Mouse (Mus musculus): ENCODE results near the gene H2-DMb2. TPM values are rescaled to one million over a fixed set of nuclear protein-coding genes. Genes with fewer than 3 reads are reported as not detected.

The H2-DMb2 gene
- polyA plus RNA-seq, 1 experiment from 2014 or later, result not detected

DNA sequence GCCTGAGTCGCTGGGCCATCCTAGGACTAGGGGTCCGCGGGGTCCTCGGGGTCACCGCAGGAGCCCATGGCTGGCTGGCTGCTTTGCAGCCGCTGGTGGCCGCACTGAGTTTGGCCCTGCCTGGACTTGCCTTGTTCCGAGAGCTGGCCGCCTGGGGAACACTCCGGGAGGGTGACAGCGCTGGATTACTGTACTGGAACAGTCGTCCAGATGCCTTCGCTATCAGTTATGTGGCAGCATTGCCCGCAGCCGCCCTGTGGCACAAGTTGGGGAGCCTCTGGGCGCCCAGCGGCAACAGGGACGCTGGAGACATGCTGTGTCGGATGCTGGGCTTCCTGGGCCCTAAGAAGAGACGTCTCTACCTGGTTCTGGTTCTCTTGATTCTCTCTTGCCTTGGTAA lies 44.9 kb downstream of the H2-DMb2 start:
- H3K4me1 ChIP-seq (replicated peaks; ENCODE audit: control insufficient read depth, insufficient read depth, low read length), result peaks cover 7% of the 10 kb centered on the region
- H3K27ac ChIP-seq (ENCODE audit: low read depth, low read length), result no peak overlapping the region
- ATAC-seq (ENCODE audit: low FRiP score) (peak; percentile 38), DNase-seq (ENCODE audit: low spot score) (no peak)
- peak overlapping the region; percentile 23; the same call in 1 of the 2 replicates for H3K9ac ChIP-seq (ENCODE audit: low read depth, low read length)
- H3K4me2 ChIP-seq (replicated peaks; ENCODE audit: low read depth, low read length), result peak overlapping the region; percentile 78
- no peaks in the 10 kb centered on the region for H3K9me3 ChIP-seq (ENCODE audit: control insufficient read depth, low read length)
- H3K4me3 ChIP-seq (ENCODE audit: low read depth, low read length), result peak overlapping the region; percentile 36
- 5% methylated on average over 20 of the region's 20 CpGs for WGBS
- peaks cover 55% of the 10 kb centered on the region for H3K27me3 ChIP-seq (ENCODE audit: control insufficient read depth, insufficient read depth, low read length)
- no peaks in the 10 kb centered on the region for H3K36me3 ChIP-seq (ENCODE audit: control insufficient read depth, insufficient read depth, low read length)

DNA sequence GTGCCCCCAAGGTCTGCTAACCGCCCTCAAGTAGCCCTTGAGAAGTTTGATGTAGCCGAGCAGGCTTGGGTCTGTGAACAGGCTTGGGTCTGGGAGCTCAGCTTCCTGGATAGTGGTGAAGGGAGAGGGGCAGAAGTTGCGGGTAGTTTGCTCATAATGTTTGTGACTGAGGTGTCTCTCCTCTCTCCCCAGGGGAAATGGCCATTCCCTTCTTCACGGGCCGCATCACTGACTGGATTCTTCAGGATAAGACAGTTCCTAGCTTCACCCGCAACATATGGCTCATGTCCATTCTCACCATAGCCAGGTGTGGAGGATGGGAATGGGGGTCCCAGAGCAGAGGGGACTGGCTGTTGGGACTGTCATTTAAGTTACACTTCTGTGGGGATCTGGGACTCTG lies 45.9 kb downstream of the H2-DMb2 start:
- 73% methylated on average over 6 of the region's 6 CpGs for WGBS
- ATAC-seq (ENCODE audit: low FRiP score) (no peak), DNase-seq (ENCODE audit: low spot score) (no peak)
- no peak overlapping the region for H3K4me3 ChIP-seq (ENCODE audit: low read depth, low read length)
- no peaks in the 10 kb centered on the region for H3K36me3 ChIP-seq (ENCODE audit: control insufficient read depth, insufficient read depth, low read length)
- H3K4me2 ChIP-seq (replicated peaks; ENCODE audit: low read depth, low read length), result no peak overlapping the region
- peaks cover 7% of the 10 kb centered on the region for H3K4me1 ChIP-seq (replicated peaks; ENCODE audit: control insufficient read depth, insufficient read depth, low read length)
- H3K27me3 ChIP-seq (ENCODE audit: control insufficient read depth, insufficient read depth, low read length), result peaks cover 59% of the 10 kb centered on the region
- H3K9ac ChIP-seq (ENCODE audit: low read depth, low read length), result no peak overlapping the region
- H3K9me3 ChIP-seq (ENCODE audit: control insufficient read depth, low read length), result no peaks in the 10 kb centered on the region
- H3K27ac ChIP-seq (ENCODE audit: low read depth, low read length), result no peak overlapping the region

DNA sequence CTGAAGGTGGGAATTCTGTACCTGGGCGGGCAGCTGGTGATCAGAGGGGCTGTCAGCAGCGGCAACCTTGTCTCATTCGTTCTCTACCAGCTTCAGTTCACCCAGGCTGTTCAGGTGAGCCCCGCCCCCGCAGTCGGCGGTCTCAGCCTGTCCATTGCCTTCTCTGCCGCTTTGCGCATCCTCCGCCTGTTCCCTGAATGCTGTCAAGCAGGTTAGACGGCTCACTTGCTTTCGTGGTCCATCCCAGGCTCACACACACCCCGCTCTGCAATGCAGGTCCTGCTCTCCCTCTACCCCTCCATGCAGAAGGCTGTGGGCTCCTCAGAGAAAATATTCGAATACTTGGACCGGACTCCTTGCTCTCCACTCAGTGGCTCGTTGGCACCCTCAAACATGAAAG lies 49.7 kb downstream of the H2-DMb2 start:
- H3K36me3 ChIP-seq (ENCODE audit: control insufficient read depth, insufficient read depth, low read length), result no peaks in the 10 kb centered on the region
- peaks cover 56% of the 10 kb centered on the region for H3K27me3 ChIP-seq (ENCODE audit: control insufficient read depth, insufficient read depth, low read length)
- WGBS, result 22% methylated on average over 16 of the region's 16 CpGs
- no peak for DNase-seq (ENCODE audit: low spot score)
- ATAC-seq (ENCODE audit: low FRiP score), result no peak
- H3K4me3 ChIP-seq (ENCODE audit: low read depth, low read length), result no peak overlapping the region
- H3K9me3 ChIP-seq (ENCODE audit: control insufficient read depth, low read length), result no peaks in the 10 kb centered on the region
- H3K4me2 ChIP-seq (replicated peaks; ENCODE audit: low read depth, low read length), result no peak overlapping the region
- peaks cover 1% of the 10 kb centered on the region; the same call in 1 of the 2 replicates for H3K4me1 ChIP-seq (replicated peaks; ENCODE audit: control insufficient read depth, insufficient read depth, low read length)
- no peak overlapping the region for H3K9ac ChIP-seq (ENCODE audit: low read depth, low read length)
- H3K27ac ChIP-seq (ENCODE audit: low read depth, low read length), result no peak overlapping the region

DNA sequence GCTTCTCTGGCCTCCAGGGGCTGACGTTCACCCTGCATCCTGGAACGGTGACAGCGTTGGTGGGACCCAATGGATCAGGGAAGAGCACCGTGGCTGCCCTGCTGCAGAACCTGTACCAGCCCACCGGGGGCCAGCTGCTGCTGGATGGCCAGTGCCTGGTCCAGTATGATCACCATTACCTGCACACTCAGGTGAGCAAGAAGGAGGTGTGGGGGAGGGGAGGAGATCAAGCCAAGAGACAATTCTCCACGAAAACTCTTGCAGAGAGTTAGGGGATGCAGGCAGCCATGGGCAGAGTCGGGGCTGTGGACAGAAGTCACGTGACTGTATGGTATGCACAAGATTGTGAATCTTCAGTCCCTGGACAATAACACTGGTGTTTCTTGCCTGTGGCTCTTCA lies 50.4 kb downstream of the H2-DMb2 start:
- no peak overlapping the region for H3K27ac ChIP-seq (ENCODE audit: low read depth, low read length)
- 59% methylated on average over 8 of the region's 8 CpGs for WGBS
- no peaks in the 10 kb centered on the region for H3K36me3 ChIP-seq (ENCODE audit: control insufficient read depth, insufficient read depth, low read length)

DNA sequence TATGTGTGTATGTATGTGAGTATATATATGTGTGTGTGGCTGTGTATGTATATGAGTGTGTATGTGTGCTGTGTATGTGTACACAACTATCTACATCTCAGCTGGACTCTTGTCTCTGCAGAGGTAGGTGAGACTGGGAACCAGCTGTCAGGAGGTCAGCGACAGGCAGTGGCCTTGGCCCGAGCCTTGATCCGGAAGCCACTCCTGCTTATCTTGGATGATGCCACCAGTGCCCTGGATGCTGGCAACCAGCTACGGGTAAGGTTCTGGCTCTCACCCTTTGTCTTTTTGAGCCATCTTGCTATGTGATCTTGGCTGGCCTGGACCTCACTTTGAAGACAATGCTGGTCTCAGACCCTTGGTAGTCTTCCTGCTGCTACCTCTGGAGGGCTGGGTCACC lies 51.6 kb downstream of the H2-DMb2 start:
- no peak for DNase-seq (ENCODE audit: low spot score)
- no peak overlapping the region for H3K27ac ChIP-seq (ENCODE audit: low read depth, low read length)
- no peak overlapping the region for H3K9ac ChIP-seq (ENCODE audit: low read depth, low read length)
- H3K4me1 ChIP-seq (replicated peaks; ENCODE audit: control insufficient read depth, insufficient read depth, low read length), result peaks cover 3% of the 10 kb centered on the region
- H3K9me3 ChIP-seq (ENCODE audit: control insufficient read depth, low read length), result no peaks in the 10 kb centered on the region
- no peaks in the 10 kb centered on the region for H3K36me3 ChIP-seq (ENCODE audit: control insufficient read depth, insufficient read depth, low read length)
- no peak overlapping the region for H3K4me3 ChIP-seq (ENCODE audit: low read depth, low read length)
- 85% methylated on average over 4 of the region's 4 CpGs for WGBS
- ATAC-seq (ENCODE audit: low FRiP score), result no peak
- peaks cover 61% of the 10 kb centered on the region for H3K27me3 ChIP-seq (ENCODE audit: control insufficient read depth, insufficient read depth, low read length)
- no peak overlapping the region for H3K4me2 ChIP-seq (replicated peaks; ENCODE audit: low read depth, low read length)

More for the DNA sequence above, 50.4 kb downstream of the H2-DMb2 start:
- DNase-seq (ENCODE audit: low spot score) (no peak), ATAC-seq (ENCODE audit: low FRiP score) (no peak)
- no peak overlapping the region for H3K4me2 ChIP-seq (replicated peaks; ENCODE audit: low read depth, low read length)
- H3K4me3 ChIP-seq (ENCODE audit: low read depth, low read length), result no peak overlapping the region
- no peak overlapping the region for H3K9ac ChIP-seq (ENCODE audit: low read depth, low read length)
- H3K9me3 ChIP-seq (ENCODE audit: control insufficient read depth, low read length), result no peaks in the 10 kb centered on the region
- peaks cover 3% of the 10 kb centered on the region for H3K4me1 ChIP-seq (replicated peaks; ENCODE audit: control insufficient read depth, insufficient read depth, low read length)
- peaks cover 57% of the 10 kb centered on the region for H3K27me3 ChIP-seq (ENCODE audit: control insufficient read depth, insufficient read depth, low read length)

DNA sequence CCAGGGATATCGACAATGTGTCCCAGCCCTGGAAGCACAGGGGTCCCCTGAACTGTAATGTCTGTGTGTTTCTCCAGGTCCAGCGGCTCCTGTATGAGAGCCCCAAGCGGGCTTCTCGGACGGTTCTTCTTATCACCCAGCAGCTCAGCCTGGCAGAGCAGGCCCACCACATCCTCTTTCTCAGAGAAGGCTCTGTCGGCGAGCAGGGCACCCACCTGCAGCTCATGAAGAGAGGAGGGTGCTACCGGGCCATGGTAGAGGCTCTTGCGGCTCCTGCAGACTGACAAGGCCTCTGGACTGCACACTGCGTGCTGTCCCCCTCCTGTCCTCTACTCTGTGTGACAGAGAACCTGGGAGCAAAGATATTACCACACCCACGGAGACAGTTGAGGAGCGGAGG lies 53.4 kb downstream of the H2-DMb2 start:
- no peak overlapping the region for H3K4me3 ChIP-seq (ENCODE audit: low read depth, low read length)
- DNase-seq (ENCODE audit: low spot score) (no peak), ATAC-seq (ENCODE audit: low FRiP score) (no peak)
- peaks cover 57% of the 10 kb centered on the region for H3K27me3 ChIP-seq (ENCODE audit: control insufficient read depth, insufficient read depth, low read length)
- no peaks in the 10 kb centered on the region for H3K9me3 ChIP-seq (ENCODE audit: control insufficient read depth, low read length)
- no peak overlapping the region for H3K27ac ChIP-seq (ENCODE audit: low read depth, low read length)
- no peaks in the 10 kb centered on the region for H3K36me3 ChIP-seq (ENCODE audit: control insufficient read depth, insufficient read depth, low read length)
- H3K9ac ChIP-seq (ENCODE audit: low read depth, low read length), result no peak overlapping the region
- H3K4me1 ChIP-seq (replicated peaks; ENCODE audit: control insufficient read depth, insufficient read depth, low read length), result peaks cover 3% of the 10 kb centered on the region
- H3K4me2 ChIP-seq (replicated peaks; ENCODE audit: low read depth, low read length), result no peak overlapping the region
- WGBS, result 30% methylated on average over 12 of the region's 12 CpGs

DNA sequence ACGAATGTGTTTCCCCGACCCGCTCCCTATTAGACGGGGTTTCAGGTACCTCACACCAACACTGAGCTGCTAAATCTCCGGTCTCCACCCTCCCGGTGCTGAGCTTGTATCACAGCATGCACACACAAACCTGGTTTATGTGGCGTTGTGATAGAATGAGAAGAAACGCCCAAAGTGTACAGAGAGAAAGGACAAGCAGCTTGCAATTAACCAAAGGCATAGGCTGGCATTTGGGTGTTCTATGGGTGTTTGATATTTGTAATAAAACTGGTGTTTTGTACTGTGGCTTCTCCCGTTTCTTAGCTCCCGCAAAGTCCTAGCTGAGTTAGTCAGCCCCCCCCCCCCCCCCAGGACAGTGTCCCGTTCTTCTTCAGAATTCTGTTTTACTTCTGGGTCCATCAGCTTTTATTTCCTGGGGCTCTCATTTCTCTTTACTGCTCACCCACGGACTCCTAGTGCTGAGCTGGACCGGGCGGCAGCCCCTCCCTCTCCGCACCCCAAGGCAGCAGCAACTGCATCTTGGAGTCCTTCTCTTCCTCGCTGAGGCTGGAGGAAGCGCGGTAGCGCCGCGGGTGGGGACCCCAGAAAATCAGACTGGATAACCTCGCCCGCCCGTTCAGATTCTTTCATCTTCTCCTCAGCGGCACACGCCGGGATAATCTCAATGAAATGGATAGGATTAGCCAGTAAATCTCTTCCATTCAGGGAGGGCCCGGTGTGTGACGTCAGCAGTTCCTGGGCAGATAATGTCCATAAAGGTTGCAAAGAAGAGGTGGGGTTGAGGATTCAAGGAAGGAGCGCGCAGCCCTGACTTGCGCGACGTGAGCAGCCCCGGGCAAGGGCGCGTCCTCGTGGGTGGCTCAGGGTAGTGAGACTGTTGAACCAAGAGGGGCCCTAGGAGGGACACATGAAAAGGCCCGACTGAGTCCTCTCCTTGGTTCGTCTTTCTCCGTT lies 54.1 kb downstream of the H2-DMb2 start, which contains the start of gene Psmb8:
Gene Psmb8, plus strand, starts transcription at position 781 of the 954 bp plus-strand sequence.
- Histone ChIP-seq H3K9ac (ENCODE audit: low read depth, low read length) (no peak within 1 kb of the TSS), H3K9me3 (ENCODE audit: control insufficient read depth, low read length) (no peaks in the 10 kb centered on the region), H3K27me3 (ENCODE audit: control insufficient read depth, insufficient read depth, low read length) (peaks cover 57% of the 10 kb centered on the region), H3K4me3 (ENCODE audit: low read depth, low read length) (peak within 1 kb of the TSS; percentile 33), H3K4me1 (replicated peaks; ENCODE audit: control insufficient read depth, insufficient read depth, low read length) (peaks cover 3% of the 10 kb centered on the region), H3K36me3 (ENCODE audit: control insufficient read depth, insufficient read depth, low read length) (no peaks in the 10 kb centered on the region), H3K27ac (ENCODE audit: low read depth, low read length) (no peak within 1 kb of the TSS), H3K4me2 (replicated peaks; ENCODE audit: low read depth, low read length) (peak within 1 kb of the TSS; percentile 57)
- peak; percentile 88 for DNase-seq (ENCODE audit: low spot score)
- ATAC-seq (ENCODE audit: low FRiP score), result peak; percentile 71
- WGBS, result 4% methylated on average over 41 of the region's 41 CpGs

DNA sequence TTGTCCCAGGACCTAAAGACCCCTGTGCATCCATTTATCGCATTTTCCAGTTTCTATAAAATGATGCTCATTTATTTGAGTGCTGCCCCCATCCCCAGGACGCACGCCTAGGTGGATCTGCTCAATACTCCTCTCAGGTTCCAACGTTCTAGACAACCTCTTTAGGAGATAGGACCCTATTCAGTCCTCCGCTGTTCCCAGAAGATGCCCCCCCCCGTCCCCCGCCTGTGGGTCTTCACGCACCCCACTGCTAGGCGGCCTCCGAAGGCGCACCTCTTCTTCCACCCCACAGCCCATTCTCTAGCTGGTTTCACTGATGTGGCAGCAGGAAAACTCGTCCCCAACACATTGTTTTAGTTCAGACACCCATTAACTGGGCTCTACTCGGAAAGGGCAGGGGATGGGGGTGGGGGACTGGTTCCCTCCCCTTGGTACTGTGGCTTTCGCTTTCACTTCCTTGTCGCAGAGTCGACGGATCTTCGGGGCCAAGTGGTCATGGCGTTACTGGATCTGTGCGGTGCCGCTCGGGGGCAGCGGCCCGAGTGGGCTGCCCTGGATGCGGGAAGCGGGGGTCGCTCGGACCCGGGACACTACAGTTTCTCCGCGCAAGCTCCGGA lies 54.9 kb downstream of the H2-DMb2 start:
- ATAC-seq (ENCODE audit: low FRiP score), result no peak
- Histone ChIP-seq H3K9ac (ENCODE audit: low read depth, low read length) (no peak overlapping the region), H3K4me2 (replicated peaks; ENCODE audit: low read depth, low read length) (peak overlapping the region; percentile 57), H3K27ac (ENCODE audit: low read depth, low read length) (no peak overlapping the region), H3K4me1 (replicated peaks; ENCODE audit: control insufficient read depth, insufficient read depth, low read length) (peaks cover 3% of the 10 kb centered on the region), H3K27me3 (ENCODE audit: control insufficient read depth, insufficient read depth, low read length) (peaks cover 51% of the 10 kb centered on the region), H3K4me3 (ENCODE audit: low read depth, low read length) (peak overlapping the region; percentile 33), H3K36me3 (ENCODE audit: control insufficient read depth, insufficient read depth, low read length) (no peaks in the 10 kb centered on the region), H3K9me3 (ENCODE audit: control insufficient read depth, low read length) (no peaks in the 10 kb centered on the region)
- peak; percentile 24 for DNase-seq (ENCODE audit: low spot score)
- 1% methylated on average over 32 of the region's 32 CpGs for WGBS
